In genomic region chr11:68347508-68347907, GRCm38 (mm10) we compare ENCODE assay signal across 25 mouse cellular contexts. TPM values are rescaled to one million over a fixed set of nuclear protein-coding genes. Genes with fewer than 3 reads are reported as not detected.
DNase-seq lines count a peak whose midpoint lies in the region; ATAC-seq and TF ChIP-seq lines count a peak whose summit lies in the region.
"Had no signal": no experiment of that assay in that cellular context is flagged by ENCODE, and none has a peak within 500 bp of the region (broad histone marks: within the 10 kb centered on the region; RNA-seq: fewer than 3 reads in every experiment).

No protein-coding gene starts in this region.

- H3K9ac ChIP-seq in forebrain, embryonic 15.5 days (replicated peaks), result no peak overlapping the region
- no peak overlapping the region for H3K9ac ChIP-seq in forebrain, embryonic 11.5 days (ENCODE audit: low read length)
- H3K9ac ChIP-seq in forebrain, postnatal 0 days, result no peak overlapping the region
- no peak overlapping the region for H3K9ac ChIP-seq in forebrain, embryonic 14.5 days (ENCODE audit: low read length)
- H3K9ac ChIP-seq: embryonic facial prominence, embryonic 13.5 days; embryonic facial prominence, embryonic 15.5 days had no signal

- peak overlapping the region; percentile 51; the same call in 1 of the 2 replicates for H3K27ac ChIP-seq in forebrain, embryonic 15.5 days (replicated peaks)
- no peak overlapping the region for H3K27ac ChIP-seq in forebrain, embryonic 11.5 days (ENCODE audit: low read depth, low read length)
- 0 out of 2 replicates have a peak overlapping the region, but pooled peaks have one; percentile 15 for H3K27ac ChIP-seq in forebrain, postnatal 0 days (ENCODE audit: low read depth, low read length)
- H3K27ac ChIP-seq in forebrain, embryonic 14.5 days (ENCODE audit: low read depth, low read length), result no peak overlapping the region
- H3K27ac ChIP-seq: embryonic facial prominence, embryonic 13.5 days; embryonic facial prominence, embryonic 15.5 days had no signal

- 0 out of 2 replicates have a peak, but pooled peaks cover under 1% of the 10 kb centered on the region for H3K4me1 ChIP-seq in forebrain, embryonic 15.5 days
- no peaks in the 10 kb centered on the region for H3K4me1 ChIP-seq in forebrain, embryonic 11.5 days (replicated peaks; ENCODE audit: control insufficient read depth, insufficient read depth, low read length)
- H3K4me1 ChIP-seq in forebrain, postnatal 0 days (ENCODE audit: insufficient read depth), result no peaks in the 10 kb centered on the region
- no peaks in the 10 kb centered on the region for H3K4me1 ChIP-seq in forebrain, embryonic 14.5 days (ENCODE audit: control insufficient read depth, insufficient read depth, low read length)
- peaks cover 56% of the 10 kb centered on the region for H3K4me1 ChIP-seq in E14TG2a.4 (replicated peaks; ENCODE audit: low read depth, low read length)

- no peak overlapping the region for H3K4me2 ChIP-seq in forebrain, embryonic 15.5 days (replicated peaks)
- no peak overlapping the region for H3K4me2 ChIP-seq in forebrain, embryonic 11.5 days (ENCODE audit: low read depth, low read length, severe bottlenecking)
- H3K4me2 ChIP-seq in forebrain, postnatal 0 days (ENCODE audit: low read depth), result no peak overlapping the region
- H3K4me2 ChIP-seq in forebrain, embryonic 14.5 days (ENCODE audit: low read length), result no peak overlapping the region
- H3K4me2 ChIP-seq: embryonic facial prominence, embryonic 13.5 days; embryonic facial prominence, embryonic 15.5 days had no signal

- no peak for TF ChIP-seq CTCF in forebrain, postnatal 0 days (IDR thresholded peaks at IDR 0.05; ENCODE audit: low read depth)
- no peak for TF ChIP-seq CTCF in E14TG2a.4 (conservative IDR thresholded peaks at IDR 0.05; ENCODE audit: low read length)

- no peak for DNase-seq in forebrain, embryonic 11.5 days (ENCODE audit: low spot score)
- DNase-seq in forebrain, postnatal 0 days, result no peak
- DNase-seq in forebrain, embryonic 14.5 days (ENCODE audit: low spot score), result no peak
- DNase-seq in kidney, adult 9 months, result peak; percentile 66
- no peak for DNase-seq in kidney, adult 8-10 months
- DNase-seq in adipocyte (ENCODE audit: low spot score), result no peak
- DNase-seq: adrenal gland, adult 2 months; adrenal gland, postnatal 10 days; adrenal gland, postnatal 25 days; cerebellum, adult 11 months; cerebellum, adult 18-20 months; cerebellum, adult 8-10 months; cerebellum, adult 9-11 months; cerebellum, postnatal 14 days; cerebellum, postnatal 36 days; embryo, embryonic 11 days had no signal

- H3K9me3 ChIP-seq in forebrain, embryonic 15.5 days, result 0 out of 2 replicates have a peak, but pooled peaks cover 4% of the 10 kb centered on the region
- H3K9me3 ChIP-seq in forebrain, embryonic 11.5 days (ENCODE audit: control insufficient read depth, low read length), result no peaks in the 10 kb centered on the region; the same call in 1 of the 2 replicates
- H3K9me3 ChIP-seq in forebrain, postnatal 0 days (ENCODE audit: low read length), result 0 out of 2 replicates have a peak, but pooled peaks cover 5% of the 10 kb centered on the region
- no peaks in the 10 kb centered on the region for H3K9me3 ChIP-seq in forebrain, embryonic 14.5 days (replicated peaks; ENCODE audit: control insufficient read depth, low read length)
- peaks cover 8% of the 10 kb centered on the region for H3K9me3 ChIP-seq in E14TG2a.4 (ENCODE audit: low read length)
- H3K9me3 ChIP-seq: embryonic facial prominence, embryonic 15.5 days; G1E had no signal

- 64% methylated on average over 5 of the region's 5 CpGs for WGBS in forebrain, embryonic 15.5 days
- WGBS in forebrain, embryonic 11.5 days, result 82% methylated on average over 5 of the region's 5 CpGs
- 58% methylated on average over 5 of the region's 5 CpGs for WGBS in forebrain, postnatal 0 days
- WGBS in forebrain, embryonic 14.5 days, result 68% methylated on average over 5 of the region's 5 CpGs

- no peaks in the 10 kb centered on the region for H3K27me3 ChIP-seq in forebrain, embryonic 15.5 days
- H3K27me3 ChIP-seq in forebrain, embryonic 11.5 days (ENCODE audit: control insufficient read depth, insufficient read depth, low read length), result no peaks in the 10 kb centered on the region
- no peaks in the 10 kb centered on the region for H3K27me3 ChIP-seq in forebrain, postnatal 0 days (ENCODE audit: insufficient read depth, low read length)
- no peaks in the 10 kb centered on the region for H3K27me3 ChIP-seq in forebrain, embryonic 14.5 days (replicated peaks; ENCODE audit: control insufficient read depth, insufficient read depth, low read length)
- H3K27me3 ChIP-seq in E14TG2a.4 (ENCODE audit: insufficient read depth, low read length), result peaks cover 47% of the 10 kb centered on the region
- H3K27me3 ChIP-seq: embryonic facial prominence, embryonic 13.5 days; embryonic facial prominence, embryonic 15.5 days; Patski had no signal

- no peaks in the 10 kb centered on the region for H3K36me3 ChIP-seq in forebrain, embryonic 15.5 days
- no peaks in the 10 kb centered on the region for H3K36me3 ChIP-seq in forebrain, embryonic 11.5 days (ENCODE audit: control insufficient read depth, insufficient read depth, low read length)
- no peaks in the 10 kb centered on the region for H3K36me3 ChIP-seq in forebrain, postnatal 0 days (ENCODE audit: insufficient read depth)
- H3K36me3 ChIP-seq in forebrain, embryonic 14.5 days (ENCODE audit: control insufficient read depth, insufficient read depth, low read length), result no peaks in the 10 kb centered on the region
- peaks cover 74% of the 10 kb centered on the region for H3K36me3 ChIP-seq in E14TG2a.4 (ENCODE audit: insufficient read depth, low read length)
- H3K36me3 ChIP-seq: embryonic facial prominence, embryonic 13.5 days; embryonic facial prominence, embryonic 15.5 days; G1E had no signal

- ATAC-seq in forebrain, embryonic 15.5 days (replicated peaks), result no peak
- ATAC-seq in forebrain, embryonic 11.5 days (replicated peaks; ENCODE audit: low FRiP score), result no peak
- ATAC-seq in forebrain, postnatal 0 days, result no peak
- ATAC-seq in forebrain, embryonic 14.5 days, result no peak
- ATAC-seq: activated CD4-positive, CD25-positive, alpha-beta regulatory T cell, adult 4 months; Patski had no signal

- no peak overlapping the region for H3K4me3 ChIP-seq in forebrain, embryonic 15.5 days
- H3K4me3 ChIP-seq in forebrain, embryonic 11.5 days (ENCODE audit: low read depth, low read length), result no peak overlapping the region
- no peak overlapping the region for H3K4me3 ChIP-seq in forebrain, postnatal 0 days (ENCODE audit: low read depth, low read length)
- no peak overlapping the region for H3K4me3 ChIP-seq in forebrain, embryonic 14.5 days (ENCODE audit: low read depth, low read length)
- 0 out of 2 replicates have a peak overlapping the region, but pooled peaks have one; percentile 11 for H3K4me3 ChIP-seq in E14TG2a.4 (replicated peaks; ENCODE audit: low read length)
- H3K4me3 ChIP-seq: embryonic facial prominence, embryonic 13.5 days; embryonic facial prominence, embryonic 15.5 days; erythroblast, embryonic 14.5 days had no signal

RNA-seq across cellular contexts. Expression of gene Ntn1, which starts 53.1 kb away (rescaled TPM):
- 6.7 and 8.1 TPM in 2 replicates for polyA plus RNA-seq in forebrain, embryonic 15.5 days (2015; fragmentation: Nextera tagmentation; extraction: Ambion mirVana)
- 4.8 and 6.2 TPM in 2 replicates for polyA plus RNA-seq in forebrain, embryonic 11.5 days (2014; fragmentation: Nextera tagmentation; extraction: Ambion mirVana)
- total RNA-seq in forebrain, postnatal 0 days (2014; rRNA removed), result 22.9 and 35.5 TPM in 2 replicates
- 4.0 and 6.0 TPM in 2 replicates for polyA plus RNA-seq in forebrain, postnatal 0 days (2015; fragmentation: Nextera tagmentation; extraction: Ambion mirVana)
- polyA plus RNA-seq in forebrain, embryonic 14.5 days (2014; fragmentation: Nextera tagmentation; extraction: Ambion mirVana), result 3.5 TPM in 2 replicates
- total RNA-seq: common myeloid progenitor, adult 5-6 weeks had no signal
- polyA plus RNA-seq: erythroblast, embryonic 14.5 days; G1E had no signal

Comparison
In these comparisons a context has a peak if more than half of its experiments do, and no peak if none do; other contexts are left out.
1. H3K27ac ChIP-seq: peak in forebrain, embryonic 15.5 days (single experiment) and forebrain, postnatal 0 days (single experiment); none in forebrain, embryonic 11.5 days (single experiment) and forebrain, embryonic 14.5 days (single experiment).